Mouse (Mus musculus) urinary bladder, adult 2 months (tissue): Measurements from ENCODE around the gene Plppr3. TPM values are rescaled to one million over a fixed set of nuclear protein-coding genes. Genes with fewer than 3 reads are reported as not detected.
A peak's percentile ranks its signal among the peaks of the same experiment; 100 is the strongest.
"Not testable (repeated sequence)": the region's sequence is repeated elsewhere in the genome, so short reads cannot be mapped to it uniquely, and the experiment has no call there.

Source experiments
- DNase-seq: peaks from one replicate; pipeline ENCODE4 v3.0.0; 2022; ENCODE audit warnings: low spot score
- polyA plus RNA-seq: library from polyadenylated mRNA; depleted of rRNA; stranded (reverse); fragments of >200 nt; gene quantifications from 2 replicates; pipeline ENCODE4 v1.2.3, GENCODE M21; 2012

The Plppr3 gene
- polyA plus RNA-seq, 1 experiment: 1.8 TPM

- no peak for DNase-seq
Observed at GRCm38 (mm10) chr10:79900951-79901410, 26.5 kb upstream of the Plppr3 start.

GRCm38 (mm10) chr10:79897316-79898245, 23.1 kb upstream of the Plppr3 start:
- DNase-seq: no peak

- no peak for DNase-seq
Observed at GRCm38 (mm10) chr10:79896814-79897213, 22.4 kb upstream of the Plppr3 start.

GRCm38 (mm10) chr10:79896306-79896705, 21.9 kb upstream of the Plppr3 start:
- no peak for DNase-seq

GRCm38 (mm10) chr10:79892451-79893118, 18.2 kb upstream of the Plppr3 start:
- DNase-seq: peak; percentile 68

GRCm38 (mm10) chr10:79890670-79891069, 16.2 kb upstream of the Plppr3 start, which contains the start of gene Cfd:
Cfd (plus strand) TSS chr10:79890853.
- no peak for DNase-seq

GRCm38 (mm10) chr10:79889386-79889785, 15.0 kb upstream of the Plppr3 start:
- DNase-seq: no peak

- no peak for DNase-seq
Observed at GRCm38 (mm10) chr10:79886611-79887010, 12.2 kb upstream of the Plppr3 start.

GRCm38 (mm10) chr10:79886054-79886453, 11.6 kb upstream of the Plppr3 start, which contains the start of gene Elane:
Elane (plus strand) TSS chr10:79886247.
- DNase-seq: no peak

GRCm38 (mm10) chr10:79884938-79885337, 10.5 kb upstream of the Plppr3 start:
- not testable (repeated sequence) for DNase-seq

GRCm38 (mm10) chr10:79884446-79884845, 10.0 kb upstream of the Plppr3 start:
- DNase-seq: no peak

- no peak for DNase-seq
Observed at GRCm38 (mm10) chr10:79883297-79884084, 9.1 kb upstream of the Plppr3 start.

GRCm38 (mm10) chr10:79881981-79882380, 7.5 kb upstream of the Plppr3 start:
- no peak for DNase-seq

GRCm38 (mm10) chr10:79880721-79881120, 6.3 kb upstream of the Plppr3 start:
- DNase-seq: no peak

- no peak for DNase-seq
Observed at GRCm38 (mm10) chr10:79879527-79879926, 5.1 kb upstream of the Plppr3 start.

GRCm38 (mm10) chr10:79877757-79878156, 3.3 kb upstream of the Plppr3 start:
- DNase-seq: no peak

GRCm38 (mm10) chr10:79877174-79877573, 2.7 kb upstream of the Plppr3 start:
- no peak for DNase-seq

- no peak for DNase-seq
Observed at GRCm38 (mm10) chr10:79873715-79874289, 632 bp downstream of the Plppr3 start.

- no peak for DNase-seq
Observed at GRCm38 (mm10) chr10:79873313-79873712, 1.1 kb downstream of the Plppr3 start.

- no peak for DNase-seq
Observed at GRCm38 (mm10) chr10:79872862-79873261, 1.6 kb downstream of the Plppr3 start.

GRCm38 (mm10) chr10:79871845-79872244, 2.6 kb downstream of the Plppr3 start:
- no peak for DNase-seq
